Mouse (Mus musculus): Measurements from ENCODE around the gene Larp4b.
"Not testable (repeated sequence)": the region's sequence is repeated elsewhere in the genome, so short reads cannot be mapped to it uniquely, and the experiment has no call there.

The Larp4b gene

DNA sequence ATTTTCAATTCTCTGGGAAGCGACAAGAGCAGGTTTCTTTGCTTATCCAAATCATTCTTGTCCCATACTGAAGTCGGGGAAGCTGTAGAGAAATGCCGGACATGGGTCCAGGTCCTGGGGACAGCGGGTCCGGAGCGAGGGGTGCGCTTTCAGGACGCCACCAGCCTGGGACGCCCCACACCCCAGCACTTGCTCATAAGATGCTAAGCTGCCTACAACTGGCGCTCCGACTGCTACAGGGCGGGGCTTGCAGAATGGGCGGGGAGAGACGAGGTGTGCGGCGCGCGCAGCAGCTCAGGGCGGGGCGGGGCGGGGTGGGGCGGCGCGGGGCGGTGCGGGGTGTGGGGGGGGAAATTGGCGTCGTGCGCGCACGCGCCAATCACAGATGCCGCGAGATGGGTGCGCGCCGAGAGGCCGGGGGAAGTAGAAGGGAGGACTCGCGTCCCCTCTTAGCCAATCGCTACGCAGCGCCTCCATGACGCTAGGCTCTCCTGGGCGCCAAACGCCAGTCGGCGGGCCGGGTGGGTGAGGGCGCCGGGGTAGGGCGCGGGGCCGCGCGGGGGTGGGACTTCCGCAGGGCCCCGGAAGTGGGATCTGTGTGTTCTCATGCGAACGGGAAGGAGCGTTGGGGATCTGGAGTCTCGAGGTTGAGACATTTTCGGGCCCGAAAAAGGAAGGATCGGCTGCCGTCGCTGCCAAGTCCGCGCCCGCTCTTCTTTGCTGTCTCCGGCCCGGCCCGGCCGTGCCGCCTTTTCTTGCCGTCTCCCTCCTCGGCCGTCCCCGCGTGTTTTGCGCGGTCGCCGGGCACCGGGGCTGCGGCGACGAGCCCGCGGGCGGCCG lies at the start of gene Larp4b:
Gene Larp4b, plus strand, starts transcription at position 566 of the 840 bp plus-strand sequence.
- peak; percentile 99 for DNase-seq (ENCODE audit: low read depth, low spot score)

GRCm38 (mm10) chr13:9044731-9045130 lies 49.0 kb upstream of the Larp4b start:
- DNase-seq (ENCODE audit: low read depth, low spot score) = peak; percentile 45

GRCm38 (mm10) chr13:9052049-9052691 lies 41.5 kb upstream of the Larp4b start:
- DNase-seq (ENCODE audit: low read depth, low spot score) = not testable (repeated sequence)

- no peak for DNase-seq (ENCODE audit: low read depth, low spot score)
Observed at GRCm38 (mm10) chr13:9057277-9057676, 36.4 kb upstream of the Larp4b start.

DNA sequence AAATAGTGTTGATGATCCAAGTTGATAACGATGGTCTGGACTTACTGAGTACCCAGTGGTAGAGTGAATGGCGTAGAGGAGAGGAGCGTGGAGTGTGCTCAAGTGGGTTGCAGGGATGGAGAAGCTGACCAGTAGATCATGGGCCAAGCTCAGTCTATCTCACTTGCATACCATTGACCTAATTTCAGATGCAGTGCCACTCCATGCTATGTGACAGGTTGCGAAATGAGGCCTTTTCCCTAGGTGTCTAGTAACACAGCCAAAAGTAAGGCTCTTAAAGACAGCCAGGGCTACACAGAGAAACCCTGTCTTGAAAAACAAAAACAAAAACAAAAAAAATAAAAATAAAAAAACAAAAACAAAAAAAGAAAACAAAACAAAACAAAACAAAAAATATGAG lies 35.0 kb upstream of the Larp4b start:
- DNase-seq (ENCODE audit: low read depth, low spot score) = no peak

DNA sequence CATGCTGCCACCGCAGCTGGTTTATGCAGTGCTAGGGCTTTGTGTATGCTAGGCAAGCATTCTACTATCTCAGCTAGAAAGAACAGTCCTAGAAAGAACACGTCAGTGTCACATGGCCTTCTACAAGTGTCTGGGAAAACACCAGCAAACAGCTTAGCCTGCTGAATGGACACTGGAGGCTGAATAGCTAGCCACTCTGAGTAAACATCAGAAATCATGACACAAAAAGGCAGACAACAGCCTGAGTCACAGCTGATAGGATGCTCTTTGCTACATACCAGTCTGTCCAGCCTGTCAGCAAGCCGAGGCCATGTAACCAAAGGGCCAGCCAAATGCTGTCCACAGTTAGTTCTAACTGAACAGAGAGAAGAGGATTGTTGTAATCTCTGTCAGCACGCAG lies 32.3 kb upstream of the Larp4b start:
- no peak for DNase-seq (ENCODE audit: low read depth, low spot score)

DNA sequence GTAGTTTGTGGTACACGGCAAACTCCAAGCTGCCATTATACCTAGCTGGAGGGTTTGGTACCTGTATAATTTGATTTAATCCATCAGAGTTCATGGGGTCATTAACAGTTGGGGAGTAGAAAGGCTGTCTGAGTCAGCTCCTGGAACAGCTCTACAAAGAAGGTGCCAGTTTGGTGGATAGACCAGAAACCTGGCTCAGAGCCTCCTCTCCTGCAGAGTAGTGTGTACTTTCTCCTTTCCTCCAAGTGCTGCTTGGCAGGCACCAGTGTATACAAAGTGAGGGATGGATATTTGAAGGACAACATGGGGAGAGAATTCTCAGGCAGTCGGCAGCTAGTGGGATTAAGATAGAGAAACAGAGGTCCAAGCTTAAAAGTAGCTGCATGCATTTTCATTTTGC lies 29.5 kb upstream of the Larp4b start:
- DNase-seq (ENCODE audit: low read depth, low spot score) = no peak

DNA sequence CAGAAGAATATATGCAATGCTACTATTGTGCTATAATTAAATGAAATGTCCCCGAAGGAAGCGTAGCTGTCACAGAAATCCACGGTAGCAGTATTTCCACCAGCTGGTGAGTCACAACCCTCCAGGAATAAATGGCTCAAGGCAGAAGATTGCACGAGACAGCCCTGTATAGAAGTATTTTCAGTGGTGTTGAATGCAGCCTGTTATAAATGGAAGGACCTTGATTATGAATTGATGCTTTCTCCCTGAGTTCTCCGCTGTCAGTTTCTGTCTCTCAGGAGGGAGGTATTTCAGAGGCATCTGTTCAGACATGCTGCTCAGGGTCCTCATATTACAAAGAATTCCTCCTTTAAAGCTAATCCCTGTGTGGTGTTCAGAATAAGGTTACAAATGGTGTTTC lies 27.6 kb upstream of the Larp4b start:
- no peak for DNase-seq (ENCODE audit: low read depth, low spot score)

- no peak for DNase-seq (ENCODE audit: low read depth, low spot score)
Observed at GRCm38 (mm10) chr13:9071008-9071407, 22.7 kb upstream of the Larp4b start.

DNA sequence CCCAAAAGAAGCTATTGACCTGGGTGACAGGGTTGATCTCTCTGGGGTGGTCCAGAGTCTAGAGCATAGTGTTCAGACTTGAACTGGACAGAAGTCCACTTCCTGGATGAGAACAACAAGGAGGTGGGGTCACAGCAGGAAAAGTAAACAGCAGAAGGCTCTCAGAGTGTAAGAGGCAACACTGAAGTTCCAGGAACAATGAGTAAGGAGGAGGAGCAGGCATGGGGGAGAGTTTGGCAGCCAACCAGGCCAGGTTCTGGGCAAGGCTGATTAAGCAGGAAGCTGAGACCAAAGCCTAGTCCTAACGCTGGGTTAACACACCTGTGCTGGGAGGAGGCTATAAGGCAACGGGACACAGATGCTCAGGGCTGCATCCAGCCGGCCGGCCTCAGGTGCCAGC lies 19.9 kb upstream of the Larp4b start:
- DNase-seq (ENCODE audit: low read depth, low spot score) = no peak

- DNase-seq (ENCODE audit: low read depth, low spot score) = no peak
Observed at GRCm38 (mm10) chr13:9075825-9076592, 17.7 kb upstream of the Larp4b start.

DNA sequence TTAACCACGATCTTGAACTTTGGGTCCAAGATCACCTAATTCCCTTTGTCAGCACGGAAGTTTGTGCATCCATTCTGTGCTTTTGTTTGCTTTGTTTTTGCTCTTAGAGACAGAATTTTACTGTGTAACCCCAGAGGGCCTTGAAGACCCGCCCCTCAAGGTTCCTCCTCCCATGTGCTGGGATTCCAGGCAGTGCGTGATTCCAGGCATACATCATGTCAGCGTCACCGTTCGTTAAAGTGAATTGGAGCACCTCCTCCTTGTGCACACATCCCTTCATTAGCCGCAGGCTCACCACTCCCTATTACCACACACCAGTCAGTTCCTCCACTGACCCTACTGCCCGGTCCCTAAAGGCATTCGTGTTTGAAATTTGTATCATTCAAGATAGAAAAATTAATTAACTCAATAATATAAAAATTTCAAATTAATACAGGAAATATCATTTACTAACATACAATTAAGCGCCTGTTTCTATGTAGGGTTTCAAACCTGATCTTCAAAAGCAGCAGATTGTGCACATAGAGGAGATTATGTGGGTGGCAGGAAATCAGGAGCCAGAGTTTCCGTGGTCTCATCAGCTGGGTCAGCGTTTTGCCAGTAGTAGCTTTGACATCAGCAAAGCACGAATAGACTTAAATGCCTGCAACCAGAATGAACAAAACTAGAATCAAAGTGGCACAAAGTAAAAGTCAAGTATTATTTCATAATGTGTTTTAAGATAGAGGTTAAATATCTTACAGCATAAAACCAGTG lies 11.4 kb upstream of the Larp4b start:
- peak; percentile 57 for DNase-seq (ENCODE audit: low read depth, low spot score)

DNA sequence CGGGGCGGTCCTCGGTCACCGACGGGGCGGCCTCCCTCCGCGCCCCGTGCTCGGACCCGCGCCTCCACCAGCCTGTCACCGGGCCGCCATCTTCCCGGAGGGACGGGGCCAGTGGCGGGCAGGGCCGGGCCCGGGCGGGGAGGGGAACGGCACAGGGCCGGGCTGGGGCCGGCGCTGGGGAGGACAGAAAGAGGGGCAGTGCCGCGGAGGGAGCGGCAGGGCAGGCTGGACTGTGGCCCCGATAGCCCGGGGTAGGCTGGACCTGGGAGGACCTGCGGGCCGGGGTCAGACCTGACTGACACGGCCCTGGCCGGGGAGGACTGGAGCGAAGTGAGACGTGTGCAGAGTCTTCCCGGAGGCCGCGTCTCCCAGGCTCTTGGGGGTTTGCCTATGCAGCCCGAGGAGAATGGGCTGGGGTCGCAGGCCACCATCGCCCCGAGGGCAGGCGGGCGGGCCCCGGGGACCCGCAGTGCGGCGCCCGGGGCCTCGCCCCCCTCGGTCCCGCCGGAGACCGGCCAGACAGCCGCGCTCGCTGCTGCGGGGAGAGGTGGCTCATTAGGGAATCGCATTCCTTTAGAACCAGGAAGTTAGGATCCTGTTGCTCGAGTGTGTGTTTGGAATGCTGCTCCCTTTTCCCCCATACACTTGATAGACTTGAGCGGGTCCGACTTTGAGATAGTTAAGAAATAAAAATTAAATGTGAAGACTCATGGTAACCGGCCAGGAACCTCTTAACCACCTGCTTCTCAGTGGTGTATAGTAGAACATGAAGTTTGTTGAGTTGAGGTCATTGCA lies 702 bp downstream of the Larp4b start:
- DNase-seq (ENCODE audit: low read depth, low spot score) = peak; percentile 66

- no peak for DNase-seq (ENCODE audit: low read depth, low spot score)
Observed at GRCm38 (mm10) chr13:9099289-9099688, 5.6 kb downstream of the Larp4b start.

DNA sequence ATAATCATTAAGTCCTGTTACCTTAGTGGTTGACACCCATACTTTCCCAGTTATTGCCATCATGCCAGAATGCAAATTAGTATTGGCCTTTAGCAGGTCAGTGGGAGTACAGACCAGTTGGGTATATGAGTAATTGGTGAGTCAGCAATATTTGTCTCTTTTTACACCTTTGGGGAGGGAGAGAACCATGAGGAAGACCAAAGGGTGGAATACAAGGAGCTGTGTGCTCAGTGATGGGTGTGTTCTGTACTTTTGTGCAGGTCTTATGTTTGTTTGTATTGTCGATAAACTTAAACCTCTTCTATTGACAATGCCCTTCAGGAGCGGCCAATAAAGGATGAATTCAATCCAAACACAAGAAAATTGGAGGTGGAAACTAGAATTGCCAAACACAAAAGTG lies 6.8 kb downstream of the Larp4b start:
- no peak for DNase-seq (ENCODE audit: low read depth, low spot score)

DNA sequence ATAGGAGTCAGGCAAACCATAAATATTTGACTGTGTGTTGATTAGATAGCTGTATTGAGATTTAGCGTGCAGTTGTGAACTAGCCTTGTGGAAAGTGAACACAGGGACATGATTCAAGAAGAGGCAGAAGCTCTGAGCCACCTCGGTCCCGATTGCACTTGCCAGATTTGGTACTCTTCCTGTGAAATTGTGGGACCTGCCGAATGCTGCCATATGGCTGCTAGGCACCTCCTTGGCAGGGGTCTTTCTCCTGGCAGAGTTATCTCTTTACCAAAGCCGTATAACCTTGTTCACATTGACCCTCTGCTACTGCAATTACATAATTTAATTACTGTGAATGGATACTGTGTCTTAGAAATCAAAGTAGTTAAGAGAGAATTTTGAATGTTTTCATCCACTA lies 12.6 kb downstream of the Larp4b start:
- no peak for DNase-seq (ENCODE audit: low read depth, low spot score)

DNA sequence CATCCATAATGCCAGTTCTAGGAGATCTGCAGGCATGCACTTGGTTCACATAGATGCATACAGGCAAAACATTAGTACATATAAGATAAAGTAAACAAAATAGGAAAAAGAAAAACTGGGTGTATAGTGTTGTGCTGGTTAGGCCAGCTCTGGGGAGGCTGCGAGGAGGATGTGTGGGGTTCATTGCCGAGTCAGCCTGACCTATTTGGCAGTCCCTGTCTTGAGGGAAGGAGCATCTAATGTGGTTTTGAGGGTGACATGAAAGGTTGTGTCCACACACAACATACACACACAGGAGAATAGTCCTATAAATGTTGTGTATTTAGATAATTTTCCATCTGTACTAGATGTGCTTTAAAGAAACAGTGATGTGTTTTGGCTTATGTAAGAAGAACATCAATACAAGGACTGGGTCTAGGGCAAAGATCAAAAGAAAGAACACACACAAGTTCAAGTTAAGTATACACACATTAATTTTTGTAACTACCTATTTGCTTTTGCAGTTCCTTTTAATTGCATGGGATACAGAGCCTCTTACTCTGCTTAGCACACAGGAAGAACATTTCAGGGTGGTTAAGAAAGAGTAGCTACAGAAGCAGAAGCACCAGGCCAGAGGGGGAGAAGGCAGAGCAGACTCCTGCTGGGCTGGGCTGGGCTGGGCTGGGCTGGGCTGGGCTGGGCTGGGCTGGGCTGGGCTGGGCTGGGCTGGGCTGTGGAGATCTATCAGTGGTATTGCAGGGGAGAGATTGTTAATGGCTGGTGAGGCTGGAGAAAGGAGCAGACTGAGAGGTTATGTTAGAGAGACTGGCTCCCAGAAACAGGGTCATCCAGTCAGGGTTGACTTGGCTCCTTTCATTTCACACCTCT lies 13.5 kb downstream of the Larp4b start:
- no peak for DNase-seq (ENCODE audit: low read depth, low spot score)

DNA sequence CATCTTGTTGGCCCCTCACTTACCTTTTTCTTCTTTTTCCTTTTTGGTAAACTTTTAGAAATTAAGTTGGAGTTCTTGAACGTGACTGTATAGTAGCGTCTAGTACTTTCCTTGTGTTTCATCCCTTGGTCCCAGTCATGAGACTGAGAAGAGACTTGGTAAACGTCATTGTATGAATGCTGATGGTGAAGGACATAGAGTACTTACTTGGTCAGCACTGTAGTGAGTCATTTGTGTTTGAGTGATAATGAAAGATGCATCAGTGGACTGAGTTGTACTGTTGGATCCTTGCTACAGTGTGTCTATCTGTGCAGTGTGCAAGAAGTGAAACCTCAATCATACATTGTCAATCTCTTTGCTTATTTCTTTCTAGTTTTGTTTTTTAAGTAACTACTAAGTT lies 20.1 kb downstream of the Larp4b start:
- DNase-seq (ENCODE audit: low read depth, low spot score) = no peak

DNA sequence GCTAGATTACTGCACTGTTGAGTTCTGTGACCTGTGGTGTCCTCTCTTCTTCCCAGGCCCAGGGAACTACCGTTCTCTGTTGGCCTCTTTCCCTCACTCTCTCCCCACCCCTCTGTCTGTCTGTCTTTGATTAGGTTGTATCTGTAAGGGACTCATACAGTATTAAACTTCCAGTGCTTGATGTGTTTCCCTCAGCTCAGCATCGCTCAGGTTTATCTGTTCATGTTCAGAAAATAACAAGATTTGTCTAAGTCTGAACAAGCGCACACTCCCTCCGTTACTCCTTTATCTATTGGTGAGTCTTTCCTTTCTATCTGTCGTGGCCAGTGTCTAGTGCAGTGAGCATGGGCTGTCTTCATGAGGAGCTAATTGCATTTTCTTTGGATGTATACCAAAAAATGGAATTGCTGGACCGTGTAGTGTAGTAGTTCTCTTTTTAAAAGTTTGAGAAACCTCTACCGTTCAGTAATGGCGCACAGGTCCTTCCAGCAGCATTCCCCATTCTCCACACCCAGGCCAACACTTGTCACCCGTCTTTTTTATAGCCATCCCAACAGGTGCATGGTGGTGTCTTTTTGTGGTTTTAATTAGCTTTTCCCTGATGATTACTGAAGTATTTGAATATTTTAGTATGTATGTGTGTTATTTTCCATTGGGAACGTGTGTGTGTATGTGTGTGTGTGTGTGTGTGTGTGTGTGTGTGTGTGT lies 27.3 kb downstream of the Larp4b start:
- no peak for DNase-seq (ENCODE audit: low read depth, low spot score)
